Mouse (Mus musculus) CH12.LX (cell line): ENCODE data around the gene Fam78b. TPM values are rescaled to one million over a fixed set of nuclear protein-coding genes. Genes with fewer than 3 reads are reported as not detected.

Experiments used
- DNase-seq: peaks from one replicate; pipeline ENCODE4 v3.0.0-alpha.2; 2013; ENCODE audit errors: extremely low read depth
- H3K27ac ChIP-seq: 2 replicates; pipeline ENCODE4 v1.5.1; 2012; ENCODE audit warnings: low read depth, mild to moderate bottlenecking, control low read depth, moderate library complexity; ENCODE audit not compliant: insufficient read depth
- H3K27me3 ChIP-seq: replicated peaks from 2 replicates; pipeline ENCODE3; 2012; ENCODE audit warnings: inconsistent platforms
- H3K36me3 ChIP-seq, 2 experiments: replicated peaks in 1 of 2; 2 replicates each; pipeline versions ENCODE3 to v1.6.1; 2012; ENCODE audit warnings: inconsistent platforms in 1 of 2, low read length in 1 of 2, mild to moderate bottlenecking in 1 of 2, mixed read lengths in 1 of 2, moderate library complexity in 1 of 2; ENCODE audit not compliant: control insufficient read depth in 1 of 2, insufficient read depth in 1 of 2
- H3K4me1 ChIP-seq, 2 experiments: 2 replicates each; pipeline ENCODE4 v1.6.1; 2012; ENCODE audit warnings: inconsistent platforms in 1 of 2, moderate library complexity in 1 of 2; ENCODE audit not compliant: insufficient read depth in 2 of 2, control insufficient read depth in 1 of 2
- H3K4me2 ChIP-seq: 2 replicates; pipeline ENCODE4 v1.6.1; 2012; ENCODE audit warnings: low read depth, mild to moderate bottlenecking, control low read depth; ENCODE audit not compliant: poor library complexity, insufficient read depth, severe bottlenecking
- H3K4me3 ChIP-seq, 3 experiments: fragments of 150-350 bp in 1 of 3; sonication (generic) in 1 of 3; replicated peaks in 1 of 3; 2 replicates each; pipeline versions ENCODE3 to v1.5.1; 2011 to 2012; ENCODE audit warnings: low read depth in 2 of 3, low read length in 2 of 3, mild to moderate bottlenecking in 2 of 3, moderate library complexity in 2 of 3, control low read depth in 1 of 3, improper control_type of control experiment in 1 of 3, inconsistent platforms in 1 of 3, mixed read lengths in 1 of 3; ENCODE audit not compliant: poor library complexity in 1 of 3
- H3K79me2 ChIP-seq: replicated peaks from 2 replicates; pipeline ENCODE4 v1.6.1; 2012; ENCODE audit warnings: mild to moderate bottlenecking, moderate library complexity; ENCODE audit not compliant: control insufficient read depth, poor library complexity, insufficient read depth, severe bottlenecking; ENCODE audit errors: extremely low read depth
- H3K9ac ChIP-seq: 2 replicates; pipeline ENCODE4 v1.6.1; 2012; ENCODE audit warnings: low read depth, mild to moderate bottlenecking, control low read depth, moderate library complexity; ENCODE audit not compliant: insufficient read depth
- H3K9me3 ChIP-seq: replicated peaks from 2 replicates; pipeline ENCODE3; 2012; ENCODE audit warnings: low read length, inconsistent platforms, mixed read lengths
- BHLHE40 ChIP-seq: IDR thresholded peaks from 2 replicates; pipeline ENCODE4 v1.6.1; 2011; ENCODE audit warnings: mild to moderate bottlenecking, low read depth, low read length, improper control_type of control experiment
- CHD2 ChIP-seq: IDR thresholded peaks from 2 replicates; pipeline ENCODE4 v1.6.1; 2011; ENCODE audit warnings: low read length, improper control_type of control experiment
- E2F4 ChIP-seq: IDR thresholded peaks from 2 replicates; pipeline ENCODE4 v1.6.1; 2011; ENCODE audit warnings: low read depth, low read length, improper control_type of control experiment; ENCODE audit not compliant: insufficient replicate concordance
- ELF1 ChIP-seq: IDR thresholded peaks from 2 replicates; pipeline ENCODE4 v1.6.1; 2014; ENCODE audit warnings: low read depth, mild to moderate bottlenecking, inconsistent platforms, low read length, improper control_type of control experiment
- ETS1 ChIP-seq: conservative IDR thresholded peaks from 2 replicates; pipeline ENCODE4 v1.6.1; 2012; ENCODE audit warnings: low read depth, mild to moderate bottlenecking, inconsistent platforms, low read length, improper control_type of control experiment, moderate library complexity
- GABPA ChIP-seq: IDR thresholded peaks from 2 replicates; pipeline ENCODE4 v1.6.1; 2012; ENCODE audit warnings: low read depth, low read length, improper control_type of control experiment, inconsistent platforms; ENCODE audit not compliant: insufficient replicate concordance
- IRF4 ChIP-seq: IDR thresholded peaks from 2 replicates; pipeline ENCODE4 v1.6.1; 2014; ENCODE audit warnings: low read depth, mild to moderate bottlenecking, inconsistent platforms, low read length, improper control_type of control experiment
- JUND ChIP-seq: conservative IDR thresholded peaks from 2 replicates; pipeline ENCODE4 v1.6.1; 2011; ENCODE audit warnings: low read depth, low read length, improper control_type of control experiment
- MAFK ChIP-seq: IDR thresholded peaks from 2 replicates; pipeline ENCODE4 v1.6.1; 2011; ENCODE audit warnings: low read length, improper control_type of control experiment; ENCODE audit not compliant: insufficient replicate concordance
- MAX ChIP-seq: IDR thresholded peaks from 2 replicates; pipeline ENCODE4 v1.6.1; 2011; ENCODE audit warnings: low read length, improper control_type of control experiment
- MEF2A ChIP-seq: IDR thresholded peaks from 2 replicates; pipeline ENCODE4 v1.6.1; 2014; ENCODE audit warnings: low read depth, mild to moderate bottlenecking, inconsistent platforms, low read length, improper control_type of control experiment, borderline replicate concordance
- MXI1 ChIP-seq: IDR thresholded peaks from 2 replicates; pipeline ENCODE4 v1.6.1; 2011; ENCODE audit warnings: mild to moderate bottlenecking, low read depth, low read length, improper control_type of control experiment
- POLR2AphosphoS2 ChIP-seq: IDR thresholded peaks from 2 replicates; pipeline ENCODE4 v1.6.1; 2011; ENCODE audit warnings: low read depth, low read length, improper control_type of control experiment
- USF2 ChIP-seq: conservative IDR thresholded peaks from 2 replicates; pipeline ENCODE4 v1.6.1; 2011; ENCODE audit warnings: low read depth, low read length, improper control_type of control experiment
- dilution Hi-C: fragments of 300-500 bp; cut with MboI; formaldehyde crosslinking; loops from 2 replicates; pipeline ENCODE4 v1.14.3; 2020; ENCODE audit warnings: low sequenced_read_pairs; ENCODE audit not compliant: extremely low pct_unique_long_range_greater_than_20kb, extremely low pct_ligation_motif_present
- in situ Hi-C: fragments of 300-500 bp; cut with MboI; formaldehyde crosslinking; loops from 3 replicates; pipeline ENCODE4 v1.14.3; 2019; ENCODE audit warnings: low sequenced_read_pairs, low pct_ligation_motif_present, low pct_unique_long_range_greater_than_20kb, mixed read lengths
- polyA plus RNA-seq: library from polyadenylated mRNA; unstranded; fragments of >175 nt; gene quantifications from 2 replicates; pipeline ENCODE4 v1.2.1, GENCODE M21; 2012; ENCODE audit warnings: low read depth; ENCODE audit not compliant: insufficient read length
- total RNA-seq, 2 experiments: library from RNA; depleted of rRNA; stranded (reverse); fragments of 300-350 nt in 1 of 2; fragments of >200 nt in 1 of 2; gene quantifications; 2 replicates each; pipeline ENCODE4 v1.2.3; 2012 to 2014

Fam78b gene
- total and polyA plus RNA-seq, 3 experiments = not detected

DNA sequence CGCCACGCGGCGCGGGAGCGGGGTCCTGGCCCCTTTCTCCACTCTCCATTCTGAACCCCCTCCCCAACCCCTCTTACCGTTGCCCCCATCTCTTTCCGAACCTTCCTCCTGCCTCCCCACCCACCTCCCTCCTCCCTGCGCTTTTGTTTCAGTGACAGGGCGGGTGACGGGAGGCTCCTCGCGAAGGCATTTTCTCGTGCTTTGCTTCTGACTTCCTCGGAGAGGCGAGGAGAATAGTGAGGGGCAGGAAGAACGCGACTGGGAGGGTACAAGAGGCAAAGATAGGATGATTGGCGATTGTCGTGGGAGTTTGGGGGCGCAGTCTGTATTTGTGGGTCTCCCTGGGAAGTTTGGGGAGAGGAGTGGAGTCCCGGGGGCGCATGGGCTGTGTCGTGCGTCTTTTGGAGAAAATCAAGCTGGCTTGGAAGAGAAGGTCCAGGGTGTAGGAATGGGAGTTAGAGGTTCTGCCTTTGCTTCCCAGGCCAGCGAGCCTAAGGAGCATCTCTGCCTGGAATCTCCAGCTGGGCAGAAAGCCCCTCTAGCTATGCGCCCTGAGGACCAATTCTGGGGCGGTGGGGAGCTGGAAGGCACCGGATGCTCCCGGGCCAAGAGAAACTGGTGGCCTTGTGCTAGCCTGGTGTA, 748 bp downstream of the Fam78b start:
- Histone ChIP-seq H3K4me1 (no peaks in the 10 kb centered on the region), H3K27me3 (peaks cover 9% of the 10 kb centered on the region), H3K4me3 (no peak overlapping the region), H3K27ac (no peak overlapping the region), H3K36me3 (no peaks in the 10 kb centered on the region), H3K9ac (no peak overlapping the region), H3K79me2 (no peaks in the 10 kb centered on the region), H3K9me3 (peaks cover 12% of the 10 kb centered on the region), H3K4me2 (no peak overlapping the region)
- in situ Hi-C loops = loop anchor here (25.0 kb wide), 1 partner anchor 565 kb away; no protein-coding TSS in a partner anchor
- DNase-seq = no peak
- dilution Hi-C loops = no loop called here
- no peak for TF ChIP-seq POLR2AphosphoS2
- no peak for TF ChIP-seq IRF4
- TF ChIP-seq MEF2A = no peak
- no peak for TF ChIP-seq MXI1
- TF ChIP-seq ELF1 = no peak
- TF ChIP-seq MAX = no peak
- no peak for TF ChIP-seq JUND

DNA sequence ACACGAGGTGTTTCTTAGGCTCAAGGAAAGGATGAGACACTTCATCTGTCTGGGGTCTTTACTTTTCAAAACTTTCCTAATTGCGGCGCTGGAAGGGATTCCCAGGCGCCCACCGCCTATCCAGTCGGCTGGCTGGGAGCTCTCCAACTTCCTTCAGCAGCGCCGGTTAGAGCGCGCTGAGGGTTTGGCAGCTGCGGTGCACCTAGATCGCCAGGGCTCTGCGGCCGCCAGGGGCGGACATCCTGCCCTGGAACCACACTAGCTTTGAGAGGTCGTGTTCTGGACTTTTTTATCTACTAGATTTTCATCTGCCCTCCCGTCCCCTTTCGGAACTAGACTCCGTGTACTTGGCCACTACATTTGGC, 1.3 kb downstream of the Fam78b start:
- in situ Hi-C loops = loop anchor here (25.0 kb wide), 1 partner anchor 565 kb away; no protein-coding TSS in a partner anchor

DNA sequence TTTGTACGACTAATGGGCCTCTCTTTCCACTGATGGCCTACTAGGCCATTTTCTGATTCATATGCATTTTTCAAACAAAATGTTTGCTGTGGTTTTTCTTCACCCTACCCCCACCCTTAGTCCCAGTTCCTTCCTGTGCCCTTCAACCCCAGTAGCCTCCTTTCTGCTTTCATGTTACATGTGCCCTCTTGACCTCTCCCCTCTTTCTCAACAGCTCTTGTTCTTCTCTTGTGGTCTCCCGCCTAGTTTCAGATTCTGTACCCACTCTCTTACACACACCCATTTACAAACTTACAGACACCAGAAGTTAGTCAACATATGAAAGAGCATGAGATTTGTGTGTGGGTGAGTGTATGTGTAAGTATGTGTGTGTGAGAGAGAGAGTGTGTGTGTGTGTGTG, 3.4 kb downstream of the Fam78b start:
- no peaks in the 10 kb centered on the region for H3K36me3 ChIP-seq
- no peaks in the 10 kb centered on the region for H3K4me1 ChIP-seq
- TF ChIP-seq MAFK (no peak), CHD2 (no peak), USF2 (no peak), E2F4 (no peak), BHLHE40 (no peak)
- peaks cover 34% of the 10 kb centered on the region for H3K27me3 ChIP-seq
- dilution Hi-C loops = no loop called here
- in situ Hi-C loops = loop anchor here (25.0 kb wide), 1 partner anchor 567 kb away; no protein-coding TSS in a partner anchor
- DNase-seq = no peak
- no peak overlapping the region for H3K4me2 ChIP-seq
- H3K9ac ChIP-seq = no peak overlapping the region
- H3K4me3 ChIP-seq = no peak overlapping the region
- H3K9me3 ChIP-seq = peaks cover 12% of the 10 kb centered on the region
- H3K79me2 ChIP-seq = no peaks in the 10 kb centered on the region
- no peak overlapping the region for H3K27ac ChIP-seq

More for the DNA sequence above, 1.3 kb downstream of the Fam78b start:
- H3K4me1 ChIP-seq = no peaks in the 10 kb centered on the region
- no peak for DNase-seq
- H3K4me2 ChIP-seq = no peak overlapping the region
- no peaks in the 10 kb centered on the region for H3K79me2 ChIP-seq
- dilution Hi-C loops = no loop called here
- no peak overlapping the region for H3K9ac ChIP-seq
- peaks cover 12% of the 10 kb centered on the region for H3K9me3 ChIP-seq
- no peaks in the 10 kb centered on the region for H3K36me3 ChIP-seq
- H3K27me3 ChIP-seq = peaks cover 14% of the 10 kb centered on the region
- H3K4me3 ChIP-seq = no peak overlapping the region
- H3K27ac ChIP-seq = no peak overlapping the region
- TF ChIP-seq ETS1 = no peak
- no peak for TF ChIP-seq GABPA
